Mouse (Mus musculus) urinary bladder, postnatal 25 days (tissue): ENCODE data around the gene Cacnb1.
A peak's percentile ranks its signal among the peaks of the same experiment; 100 is the strongest.

ENCODE experiments used
- DNase-seq: peaks from one replicate; pipeline ENCODE4 v3.0.0; 2022; ENCODE audit warnings: low spot score

Cacnb1 gene

GRCm38 (mm10) chr11:98040975-98041374 lies 18.1 kb upstream of the Cacnb1 start:
- DNase-seq = no peak

GRCm38 (mm10) chr11:98037871-98038270 lies 15.0 kb upstream of the Cacnb1 start:
- no peak for DNase-seq

- DNase-seq = peak; percentile 43
These were observed 13.1 kb upstream of the Cacnb1 start for GRCm38 (mm10) chr11:98035977-98036377.

GRCm38 (mm10) chr11:98034840-98035239 lies 12.0 kb upstream of the Cacnb1 start:
- no peak for DNase-seq

GRCm38 (mm10) chr11:98034061-98034460 lies 11.2 kb upstream of the Cacnb1 start:
- no peak for DNase-seq

GRCm38 (mm10) chr11:98031443-98031770 lies 8.6 kb upstream of the Cacnb1 start:
- DNase-seq = peak; percentile 75

- DNase-seq = no peak
These were observed 8.0 kb upstream of the Cacnb1 start for GRCm38 (mm10) chr11:98030701-98031442.

- no peak for DNase-seq
These were observed 5.0 kb upstream of the Cacnb1 start for GRCm38 (mm10) chr11:98027785-98028184.

- DNase-seq = no peak
These were observed 4.5 kb upstream of the Cacnb1 start for GRCm38 (mm10) chr11:98027297-98027688.

- DNase-seq = peak; percentile 93
These were observed 3.9 kb upstream of the Cacnb1 start, which contains the start of gene Rpl19 for GRCm38 (mm10) chr11:98026570-98027296. Gene Rpl19, plus strand, starts transcription at chr11:98026710.

- no peak for DNase-seq
These were observed 3.4 kb upstream of the Cacnb1 start for GRCm38 (mm10) chr11:98026248-98026569.

- no peak for DNase-seq
These were observed 1.7 kb upstream of the Cacnb1 start for GRCm38 (mm10) chr11:98024516-98024915.

- DNase-seq = peak; percentile 10
These were observed 630 bp downstream of the Cacnb1 start for GRCm38 (mm10) chr11:98022253-98022554.

- peak; percentile 15 for DNase-seq
These were observed 1.1 kb downstream of the Cacnb1 start for GRCm38 (mm10) chr11:98021565-98022252.

- no peak for DNase-seq
These were observed 1.7 kb downstream of the Cacnb1 start for GRCm38 (mm10) chr11:98021118-98021517.

GRCm38 (mm10) chr11:98020710-98021109 lies 2.1 kb downstream of the Cacnb1 start:
- no peak for DNase-seq

- DNase-seq = no peak
These were observed 2.8 kb downstream of the Cacnb1 start for GRCm38 (mm10) chr11:98019883-98020610.

GRCm38 (mm10) chr11:98018858-98019641 lies 3.8 kb downstream of the Cacnb1 start:
- peak; percentile 16 for DNase-seq

GRCm38 (mm10) chr11:98018222-98018621 lies 4.6 kb downstream of the Cacnb1 start:
- no peak for DNase-seq

- no peak for DNase-seq
These were observed 6.0 kb downstream of the Cacnb1 start for GRCm38 (mm10) chr11:98016824-98017223.

GRCm38 (mm10) chr11:98016177-98016576 lies 6.7 kb downstream of the Cacnb1 start:
- DNase-seq = no peak

GRCm38 (mm10) chr11:98012831-98013230 lies 10.0 kb downstream of the Cacnb1 start:
- DNase-seq = no peak
